Mouse (Mus musculus): ENCODE measurements at regions not wholly inside any gene's neighbourhood (a gene's known extent, or its start where the extent isn't known, plus 50 kb on each side); places are given as distances from the start of the nearest gene placed in this dataset.

- Histone ChIP-seq H3K9me3 (replicated peaks) (no peaks in the 10 kb centered on the region), H3K4me2 (no peak overlapping the region), H3K36me3 (no peaks in the 10 kb centered on the region), H3K4me3 (replicated peaks) (no peak overlapping the region), H3K27ac (no peak overlapping the region), H3K27me3 (no peaks in the 10 kb centered on the region), H3K4me1 (replicated peaks) (no peaks in the 10 kb centered on the region), H3K9ac (no peak overlapping the region)
- WGBS (ENCODE audit: insufficient replicate concordance) = 52% methylated on average over 5 of the region's 5 CpGs
- no peak for DNase-seq
- ATAC-seq (ENCODE audit: low read depth) = no peak
Observed at GRCm38 (mm10) chr11:48605223-48605824, 194.8 kb upstream of the Rack1 start.

GRCm38 (mm10) chr11:48601096-48601495 is 199.0 kb upstream of the Rack1 start:
- Histone ChIP-seq H3K4me3 (replicated peaks) (no peak overlapping the region), H3K9me3 (replicated peaks) (no peaks in the 10 kb centered on the region), H3K9ac (no peak overlapping the region), H3K27me3 (no peaks in the 10 kb centered on the region), H3K36me3 (no peaks in the 10 kb centered on the region), H3K4me1 (replicated peaks) (no peaks in the 10 kb centered on the region), H3K4me2 (no peak overlapping the region), H3K27ac (no peak overlapping the region)
- no peak for DNase-seq
- 50% methylated on average over 1 of the region's 1 CpGs for whole genome bisulfite sequencing (ENCODE audit: insufficient replicate concordance)
- ATAC-seq (ENCODE audit: low read depth) = no peak

- Histone ChIP-seq H3K27me3 (no peaks in the 10 kb centered on the region), H3K4me1 (replicated peaks) (no peaks in the 10 kb centered on the region), H3K27ac (no peak overlapping the region), H3K9me3 (replicated peaks) (no peaks in the 10 kb centered on the region), H3K9ac (no peak overlapping the region), H3K4me2 (no peak overlapping the region), H3K36me3 (no peaks in the 10 kb centered on the region), H3K4me3 (replicated peaks) (no peak overlapping the region)
- no peak for ATAC-seq (ENCODE audit: low read depth)
- no peak for DNase-seq
- WGBS (ENCODE audit: insufficient replicate concordance) = 54% methylated on average over 5 of the region's 5 CpGs
Observed at GRCm38 (mm10) chr11:48599573-48600127, 200.5 kb upstream of the Rack1 start.

- no peak overlapping the region for H3K4me2 ChIP-seq
- DNase-seq = no peak
Observed at GRCm38 (mm10) chr11:48599033-48599432, 201.1 kb upstream of the Rack1 start.

GRCm38 (mm10) chr11:48594429-48594828 is 205.7 kb upstream of the Rack1 start:
- H3K9ac ChIP-seq = no peak overlapping the region
- H3K27ac ChIP-seq = no peak overlapping the region
- H3K4me3 ChIP-seq (replicated peaks) = no peak overlapping the region
- H3K4me1 ChIP-seq (replicated peaks) = no peaks in the 10 kb centered on the region
- WGBS (ENCODE audit: insufficient replicate concordance) = 27% methylated on average over 5 of the region's 5 CpGs
- H3K4me2 ChIP-seq = no peak overlapping the region
- H3K9me3 ChIP-seq (replicated peaks) = no peaks in the 10 kb centered on the region
- DNase-seq (no peak), ATAC-seq (ENCODE audit: low read depth) (no peak)
- H3K27me3 ChIP-seq = no peaks in the 10 kb centered on the region
- H3K36me3 ChIP-seq = no peaks in the 10 kb centered on the region

More at GRCm38 (mm10) chr11:48599033-48599432, 201.1 kb upstream of the Rack1 start:
- Histone ChIP-seq H3K36me3 (no peaks in the 10 kb centered on the region), H3K4me3 (replicated peaks) (no peak overlapping the region), H3K9me3 (replicated peaks) (no peaks in the 10 kb centered on the region), H3K27ac (no peak overlapping the region), H3K27me3 (no peaks in the 10 kb centered on the region), H3K4me1 (replicated peaks) (no peaks in the 10 kb centered on the region), H3K9ac (no peak overlapping the region)
- no peak for ATAC-seq (ENCODE audit: low read depth)

- no peak for ATAC-seq (ENCODE audit: low read depth)
- H3K4me2 ChIP-seq = no peak overlapping the region
- no peaks in the 10 kb centered on the region for H3K9me3 ChIP-seq (replicated peaks)
- H3K9ac ChIP-seq = no peak overlapping the region
- H3K36me3 ChIP-seq = no peaks in the 10 kb centered on the region
- no peaks in the 10 kb centered on the region for H3K27me3 ChIP-seq
- H3K4me1 ChIP-seq (replicated peaks) = no peaks in the 10 kb centered on the region
- no peak overlapping the region for H3K27ac ChIP-seq
- DNase-seq = no peak
- 17% methylated on average over 9 of the region's 9 CpGs for WGBS (ENCODE audit: insufficient replicate concordance)
- no peak overlapping the region for H3K4me3 ChIP-seq (replicated peaks)
Observed at GRCm38 (mm10) chr11:48588833-48589649, 211.1 kb upstream of the Rack1 start.

GRCm38 (mm10) chr11:48568769-48569168 is 231.4 kb upstream of the Rack1 start:
- WGBS (ENCODE audit: insufficient replicate concordance) = 68% methylated on average over 3 of the region's 3 CpGs

GRCm38 (mm10) chr11:48567583-48568562 is 232.3 kb upstream of the Rack1 start:
- Histone ChIP-seq H3K27ac (no peak overlapping the region), H3K4me1 (replicated peaks) (no peaks in the 10 kb centered on the region), H3K27me3 (no peaks in the 10 kb centered on the region), H3K9me3 (replicated peaks) (no peaks in the 10 kb centered on the region), H3K4me3 (replicated peaks) (no peak overlapping the region), H3K9ac (no peak overlapping the region), H3K4me2 (no peak overlapping the region), H3K36me3 (no peaks in the 10 kb centered on the region)
- no peak for DNase-seq
- ATAC-seq (ENCODE audit: low read depth) = no peak
- 50% methylated on average over 6 of the region's 6 CpGs for WGBS (ENCODE audit: insufficient replicate concordance)

More at GRCm38 (mm10) chr11:48568769-48569168, 231.4 kb upstream of the Rack1 start:
- Histone ChIP-seq H3K27ac (no peak overlapping the region), H3K4me2 (no peak overlapping the region), H3K36me3 (no peaks in the 10 kb centered on the region), H3K9me3 (replicated peaks) (no peaks in the 10 kb centered on the region), H3K27me3 (no peaks in the 10 kb centered on the region), H3K4me3 (replicated peaks) (no peak overlapping the region), H3K4me1 (replicated peaks) (no peaks in the 10 kb centered on the region), H3K9ac (no peak overlapping the region)
- no peak for DNase-seq
- no peak for ATAC-seq (ENCODE audit: low read depth)

GRCm38 (mm10) chr11:48558053-48558452 is 242.1 kb upstream of the Rack1 start:
- DNase-seq (no peak), ATAC-seq (ENCODE audit: low read depth) (no peak)
- no peaks in the 10 kb centered on the region for H3K36me3 ChIP-seq
- H3K4me3 ChIP-seq (replicated peaks) = no peak overlapping the region
- H3K9ac ChIP-seq = no peak overlapping the region
- H3K4me2 ChIP-seq = no peak overlapping the region
- 21% methylated on average over 1 of the region's 1 CpGs for WGBS (ENCODE audit: insufficient replicate concordance)
- H3K27me3 ChIP-seq = no peaks in the 10 kb centered on the region
- no peaks in the 10 kb centered on the region for H3K4me1 ChIP-seq (replicated peaks)
- no peaks in the 10 kb centered on the region for H3K9me3 ChIP-seq (replicated peaks)
- no peak overlapping the region for H3K27ac ChIP-seq

- Histone ChIP-seq H3K36me3 (no peaks in the 10 kb centered on the region), H3K27me3 (no peaks in the 10 kb centered on the region), H3K9me3 (replicated peaks) (no peaks in the 10 kb centered on the region), H3K27ac (no peak overlapping the region), H3K4me3 (replicated peaks) (no peak overlapping the region), H3K9ac (no peak overlapping the region), H3K4me1 (replicated peaks) (no peaks in the 10 kb centered on the region), H3K4me2 (no peak overlapping the region)
- 72% methylated on average over 3 of the region's 3 CpGs for WGBS (ENCODE audit: insufficient replicate concordance)
- no peak for DNase-seq
- ATAC-seq (ENCODE audit: low read depth) = no peak
Observed at GRCm38 (mm10) chr11:48552006-48552405, 248.1 kb upstream of the Rack1 start.

- no peak for ATAC-seq (ENCODE audit: low read depth)
- no peaks in the 10 kb centered on the region for H3K27me3 ChIP-seq
- 43% methylated on average over 2 of the region's 2 CpGs for WGBS (ENCODE audit: insufficient replicate concordance)
Observed at GRCm38 (mm10) chr11:48551201-48551600, 248.9 kb upstream of the Rack1 start.

More at GRCm38 (mm10) chr11:48551201-48551600, 248.9 kb upstream of the Rack1 start:
- Histone ChIP-seq H3K27ac (no peak overlapping the region), H3K9ac (no peak overlapping the region), H3K4me1 (replicated peaks) (no peaks in the 10 kb centered on the region), H3K36me3 (no peaks in the 10 kb centered on the region), H3K9me3 (replicated peaks) (no peaks in the 10 kb centered on the region), H3K4me2 (no peak overlapping the region), H3K4me3 (replicated peaks) (no peak overlapping the region)
- DNase-seq = no peak

Data from liver, embryonic 13.5 days (tissue).